Mouse (Mus musculus): ENCODE measurements around the gene Flot1. TPM values are rescaled to one million over a fixed set of nuclear protein-coding genes. Genes with fewer than 3 reads are reported as not detected.

Gene Flot1
- total RNA-seq, 2 experiments from 2014 or later = 20.9 to 57.7 TPM

DNA sequence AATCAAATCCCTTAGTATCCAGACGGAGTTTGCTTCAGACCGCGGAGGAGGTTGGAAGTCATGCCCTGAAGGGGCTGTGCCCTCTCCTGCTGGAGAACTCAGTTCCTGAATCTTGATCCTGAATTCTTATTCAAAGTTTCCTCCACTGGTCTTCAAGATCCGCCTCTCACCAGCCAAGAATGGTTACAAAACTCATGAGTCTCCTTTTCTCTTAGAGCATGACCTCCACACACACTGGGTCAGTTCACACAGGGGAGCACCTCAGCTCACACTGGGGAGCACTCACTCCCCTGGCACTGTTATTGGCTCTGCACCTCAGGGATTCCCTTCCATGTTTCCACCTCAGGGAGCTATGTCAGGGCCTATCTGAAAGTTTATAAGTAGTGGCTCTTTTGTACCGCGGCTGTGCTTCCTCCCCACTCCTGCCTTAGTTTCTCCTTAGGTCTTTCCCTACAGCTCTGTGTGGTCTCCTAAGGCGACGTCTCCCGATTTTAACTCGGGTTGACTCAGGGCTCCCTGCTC is 41.9 kb downstream of the Flot1 start:
- no peak for ATAC-seq (replicated peaks; ENCODE audit: low FRiP score, poor library complexity, severe bottlenecking)

DNA sequence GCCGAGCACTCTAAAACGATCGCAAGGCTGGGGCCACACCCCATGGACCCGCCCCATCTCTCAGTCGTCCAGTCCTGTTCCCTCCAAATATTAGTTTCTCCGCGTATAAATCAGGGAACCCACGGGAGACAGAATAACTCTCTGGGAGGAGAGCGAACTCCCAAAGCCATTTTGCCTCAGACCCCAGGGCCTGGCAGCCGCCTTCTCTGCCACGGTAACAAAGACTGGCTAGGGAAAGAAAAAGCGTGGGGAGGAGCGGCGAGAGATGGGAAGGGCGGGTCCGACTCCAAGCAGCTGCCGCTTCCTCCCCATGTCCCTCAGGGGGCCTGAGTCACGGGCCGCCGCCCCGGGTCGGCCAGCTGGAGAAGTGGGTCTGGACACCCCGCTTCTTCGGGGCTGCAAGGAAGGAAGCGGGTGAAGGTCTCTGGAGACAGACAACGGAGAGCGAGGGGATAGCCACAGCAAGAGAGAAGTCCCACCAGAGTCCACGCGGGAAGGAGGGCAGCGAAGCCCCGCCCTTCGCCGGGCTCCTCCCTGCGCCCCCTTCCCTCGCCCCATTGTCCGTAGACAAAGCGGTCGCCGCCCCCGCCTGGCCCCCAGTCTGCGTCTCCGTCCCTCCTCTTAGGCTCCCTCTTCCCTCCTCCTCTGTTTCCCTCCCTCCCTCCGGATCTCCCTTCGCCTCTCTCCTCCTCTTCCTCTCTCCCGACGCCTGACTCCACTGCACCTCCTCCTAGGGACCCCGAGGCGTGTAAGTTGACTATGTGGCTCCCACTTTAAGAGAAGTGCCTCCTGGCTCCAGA is 42.7 kb downstream of the Flot1 start, which contains the start of gene Ppp1r18:
Ppp1r18 (plus strand) TSS at position 113 of the 800 bp plus-strand sequence.
- no peak for ATAC-seq (replicated peaks; ENCODE audit: low FRiP score, poor library complexity, severe bottlenecking)

DNA sequence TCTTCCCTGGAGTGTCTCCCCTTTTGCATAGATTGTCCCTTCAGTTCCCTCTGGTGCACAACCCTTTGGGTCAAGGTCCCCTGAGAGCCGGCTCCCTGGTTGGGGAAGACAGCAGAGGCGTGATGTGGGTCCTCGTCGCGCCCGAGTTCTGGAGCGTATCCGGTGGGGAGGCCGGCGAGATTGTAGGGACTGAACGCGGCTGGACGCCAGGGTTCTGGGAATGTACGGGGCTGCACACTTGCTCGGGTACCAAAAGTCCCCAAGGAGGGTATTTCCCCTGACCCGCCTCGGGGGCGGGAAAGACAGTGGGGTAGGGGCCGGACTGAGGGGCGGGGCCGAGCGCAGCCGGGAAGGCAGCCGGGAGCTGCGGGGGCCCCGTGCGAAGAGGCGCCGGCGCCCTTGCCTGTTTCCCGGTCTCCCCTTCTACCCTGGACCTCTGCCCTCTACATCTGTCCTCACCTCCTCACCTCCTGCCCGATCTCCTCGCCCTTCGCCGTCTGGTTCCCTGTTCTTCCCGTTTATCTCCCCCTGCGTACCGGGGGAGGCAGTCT is 43.3 kb downstream of the Flot1 start:
- ATAC-seq (replicated peaks; ENCODE audit: low FRiP score, poor library complexity, severe bottlenecking) = no peak

DNA sequence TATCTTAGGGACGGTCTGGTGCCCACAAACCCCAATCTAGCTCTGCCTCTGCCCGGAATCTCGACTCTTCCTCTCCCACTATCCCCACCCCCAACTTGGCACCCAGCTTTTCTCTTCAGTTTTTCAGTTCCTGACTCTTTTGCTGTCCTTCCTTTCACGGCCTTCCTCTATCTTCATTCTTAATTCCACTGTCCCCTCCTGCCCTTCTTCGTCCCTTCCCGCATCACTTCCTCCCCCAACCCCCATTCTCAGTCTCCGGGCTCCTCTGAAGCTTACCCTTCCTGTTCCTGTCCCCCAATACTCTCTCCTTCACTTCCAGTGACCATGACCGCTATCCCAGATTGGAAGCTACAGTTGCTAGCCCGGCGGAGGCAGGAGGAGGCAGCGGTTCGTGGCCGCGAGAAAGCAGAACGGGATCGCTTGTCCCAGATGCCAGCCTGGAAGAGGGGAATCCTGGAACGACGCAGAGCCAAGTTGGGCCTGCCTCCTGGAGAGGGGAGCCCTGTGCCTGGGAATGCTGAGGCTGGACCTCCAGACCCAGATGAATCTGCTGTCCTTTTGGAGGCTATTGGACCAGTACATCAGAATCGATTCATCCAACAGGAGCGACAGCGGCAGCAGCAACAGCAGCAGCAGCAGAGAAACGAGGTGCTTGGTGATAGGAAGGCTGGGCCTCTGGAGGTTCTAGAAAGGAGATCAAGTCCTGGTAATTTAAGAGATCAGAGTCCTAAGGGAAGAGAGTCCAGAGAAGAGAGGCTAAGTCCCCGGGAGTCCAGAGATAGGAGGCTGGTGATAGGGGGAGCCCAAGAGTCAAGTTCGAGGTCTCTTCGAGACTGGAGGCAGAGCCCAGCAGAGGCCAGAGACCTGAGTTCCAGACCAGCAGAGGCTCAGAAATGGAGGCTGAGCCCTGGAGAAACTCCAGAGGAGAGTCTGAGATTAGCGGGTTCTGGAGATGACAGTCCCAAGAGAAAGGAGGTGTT is 44.2 kb downstream of the Flot1 start:
- 0 out of 2 replicates have a peak, but pooled peaks have one; percentile 36 for ATAC-seq (replicated peaks; ENCODE audit: low FRiP score, poor library complexity, severe bottlenecking)

- ATAC-seq (replicated peaks; ENCODE audit: low FRiP score, poor library complexity, severe bottlenecking) = no peak
Measured at GRCm38 (mm10) chr17:35868165-35868820, 45.3 kb downstream of the Flot1 start.

DNA sequence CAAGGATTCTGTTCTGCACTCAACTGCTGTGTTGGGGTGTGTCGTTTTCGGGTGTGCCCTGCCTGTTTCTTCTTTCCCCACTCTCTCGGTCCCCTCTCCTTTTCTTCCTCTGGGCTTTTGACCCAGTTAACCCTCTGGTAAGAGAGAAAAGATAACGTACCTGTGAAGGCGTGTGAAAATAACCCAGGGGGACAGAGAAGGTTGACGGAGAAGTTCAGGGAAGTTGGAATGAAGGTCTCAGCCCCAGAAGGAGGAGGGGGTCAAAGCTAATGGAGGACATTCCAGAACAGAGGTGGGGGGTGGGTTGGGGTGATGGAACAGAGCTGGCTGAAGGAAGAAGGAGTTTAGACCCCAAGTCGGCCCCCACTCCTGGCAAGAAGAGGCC is 45.9 kb downstream of the Flot1 start:
- ATAC-seq (replicated peaks; ENCODE audit: low FRiP score, poor library complexity, severe bottlenecking) = no peak

DNA sequence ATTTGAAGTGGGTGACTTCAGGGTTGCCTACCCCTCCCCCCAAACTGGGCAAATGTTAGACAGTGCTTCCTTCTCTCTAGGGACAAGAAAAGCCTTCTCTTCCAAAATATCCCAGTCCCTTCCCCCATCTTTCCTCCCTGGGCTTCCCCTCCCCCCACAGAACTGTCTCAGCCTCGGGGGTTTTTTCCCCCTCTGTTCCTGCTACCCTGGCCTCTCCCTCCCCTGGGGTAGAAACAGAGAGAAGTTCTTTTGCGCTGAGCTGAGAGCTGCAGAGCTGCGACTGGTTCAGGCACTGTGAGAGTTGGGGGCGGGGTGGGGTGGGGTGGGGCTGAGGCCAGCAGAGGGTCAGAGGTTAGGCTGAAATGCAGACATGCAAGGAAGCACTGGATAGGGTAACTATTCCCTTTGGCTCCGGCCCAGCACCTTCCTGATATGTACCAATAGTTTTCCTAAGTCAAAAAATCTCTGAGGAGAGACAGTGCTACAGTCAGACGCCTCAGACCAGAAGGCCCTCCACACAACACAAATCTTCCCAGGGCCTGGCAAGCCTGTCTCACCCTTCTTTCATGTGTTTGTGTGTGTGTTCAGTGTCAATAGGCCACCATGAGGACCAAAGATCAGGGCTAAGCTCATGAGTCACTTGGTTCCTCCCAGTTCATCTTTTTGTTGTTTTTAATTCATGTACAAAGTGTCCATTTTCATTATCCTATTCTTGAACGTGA is 46.5 kb downstream of the Flot1 start:
- ATAC-seq (replicated peaks; ENCODE audit: low FRiP score, poor library complexity, severe bottlenecking) = no peak

DNA sequence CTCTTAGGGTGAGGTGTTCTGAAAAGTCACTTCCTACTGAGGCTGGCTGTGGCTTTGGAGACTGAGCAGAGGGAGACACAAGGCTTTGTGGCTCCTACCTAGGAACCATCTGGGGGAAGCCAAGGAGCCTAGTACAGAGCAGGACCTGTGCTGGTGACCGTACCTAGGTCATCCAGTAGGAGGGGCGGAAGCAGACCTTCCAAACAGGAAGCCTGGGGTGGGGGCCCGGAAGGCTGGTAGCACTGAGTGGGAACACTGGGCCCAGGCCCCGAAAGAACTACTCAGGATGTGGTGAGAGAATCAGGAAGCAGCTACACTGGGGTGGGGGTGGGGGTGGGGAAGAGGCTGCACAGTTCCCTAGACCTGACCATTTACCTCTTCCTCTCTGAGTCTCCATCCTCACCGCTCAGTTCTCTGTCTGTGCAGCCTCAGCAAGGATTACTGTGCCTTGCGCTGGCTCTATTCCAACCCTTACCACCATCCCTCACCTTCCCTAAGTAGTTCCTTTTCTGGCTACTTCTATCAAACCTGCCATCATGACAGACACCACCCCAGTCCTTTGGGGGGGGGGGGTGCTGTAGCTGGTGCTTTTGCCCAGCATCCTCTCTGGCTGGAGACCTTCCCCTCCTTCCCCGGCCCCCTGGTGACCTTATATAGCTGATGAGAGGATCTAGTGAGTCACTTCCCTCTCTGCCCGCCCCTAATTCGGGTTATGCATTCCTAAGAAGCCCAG is 47.3 kb downstream of the Flot1 start:
- ATAC-seq (replicated peaks; ENCODE audit: low FRiP score, poor library complexity, severe bottlenecking) = no peak

- ATAC-seq (replicated peaks; ENCODE audit: low FRiP score, poor library complexity, severe bottlenecking) = no peak
Measured at GRCm38 (mm10) chr17:35870884-35871696, 48.1 kb downstream of the Flot1 start.

- peak; percentile 93 for ATAC-seq (replicated peaks; ENCODE audit: low FRiP score, poor library complexity, severe bottlenecking)
Measured at GRCm38 (mm10) chr17:35873774-35874519, 50.9 kb downstream of the Flot1 start.

DNA sequence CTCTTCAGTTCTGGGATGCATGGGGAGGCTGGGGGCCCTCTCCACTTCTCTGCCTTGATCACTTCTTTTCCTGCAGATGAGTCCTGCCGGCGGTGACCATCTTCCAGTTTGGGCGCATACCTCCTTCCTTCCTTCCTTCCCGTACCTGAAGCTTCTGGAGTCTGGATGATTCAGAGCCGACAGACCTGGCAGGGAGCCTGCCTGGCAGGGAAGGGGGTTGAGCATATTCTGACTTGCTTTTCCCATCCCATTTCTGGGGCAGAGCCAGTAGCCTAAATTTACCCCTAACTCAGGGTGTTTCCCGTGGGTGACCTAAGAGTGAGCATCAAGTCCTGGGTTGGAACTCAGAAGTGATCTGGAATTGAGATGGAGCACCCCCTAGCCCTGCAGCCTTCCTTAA is 51.7 kb downstream of the Flot1 start:
- ATAC-seq (replicated peaks; ENCODE audit: low FRiP score, poor library complexity, severe bottlenecking) = no peak

DNA sequence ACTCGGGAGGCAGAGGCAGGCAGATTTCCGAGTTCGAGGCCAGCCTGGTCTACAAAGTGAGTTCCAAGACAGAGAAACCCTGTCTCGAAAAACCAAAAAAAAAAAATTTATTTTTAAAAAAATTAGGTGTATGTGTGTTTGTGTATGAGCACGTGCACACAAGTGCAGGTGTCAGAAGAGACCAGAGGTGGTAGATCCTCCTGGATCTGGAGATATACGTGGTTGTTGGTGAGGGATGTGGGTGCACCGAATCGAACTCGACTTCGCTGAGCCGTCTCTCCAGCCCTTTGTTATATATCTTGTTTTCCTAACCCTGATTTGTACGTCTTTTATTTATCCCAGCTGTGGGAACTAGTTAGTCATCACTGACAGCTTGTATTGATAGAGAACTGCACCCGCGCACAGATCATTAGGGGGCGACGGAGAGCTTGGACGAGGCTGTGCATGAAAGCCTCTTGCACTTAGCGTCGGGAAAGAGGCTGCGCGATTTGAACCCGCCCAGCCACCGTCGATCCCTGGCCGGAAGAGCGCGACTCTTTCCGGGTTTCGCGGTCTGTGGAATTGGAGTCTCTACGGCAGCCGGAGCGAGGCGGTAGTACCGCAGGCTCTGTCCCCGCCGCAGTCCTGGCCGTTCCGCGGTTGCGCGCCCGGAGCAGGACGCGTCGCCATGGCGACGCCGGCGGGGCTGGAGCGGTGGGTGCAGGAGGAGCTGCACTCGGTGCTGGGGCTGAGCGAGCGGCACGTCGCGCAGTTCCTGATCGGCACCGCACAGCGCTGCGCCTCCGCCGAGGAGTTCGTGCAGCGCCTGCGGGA is 56.4 kb downstream of the Flot1 start, which contains the start of gene Dhx16:
Dhx16 (plus strand) TSS at position 575 of the 813 bp plus-strand sequence.
- peak; percentile 92 for ATAC-seq (replicated peaks; ENCODE audit: low FRiP score, poor library complexity, severe bottlenecking)
